27 mouse cellular contexts compared by ENCODE assay signal in genomic region chr17:70722146-70722545, GRCm38 (mm10).
"Had no signal": no experiment of that assay in that cellular context is flagged by ENCODE, and none has a peak within 500 bp of the region (broad histone marks: within the 10 kb centered on the region; RNA-seq: fewer than 3 reads in every experiment).

No protein-coding gene starts in this region.

- H3K36me3 ChIP-seq: heart, embryonic 10.5 days; heart, embryonic 12.5 days; hindbrain, embryonic 10.5 days; hindbrain, embryonic 12.5 days; intestine, embryonic 15.5 days; limb, embryonic 13.5 days; limb, embryonic 15.5 days; liver, embryonic 13.5 days; liver, embryonic 15.5 days had no signal

- H3K27me3 ChIP-seq: heart, embryonic 12.5 days; hindbrain, embryonic 12.5 days; intestine, embryonic 15.5 days; limb, embryonic 13.5 days; limb, embryonic 15.5 days; liver, embryonic 13.5 days; liver, embryonic 15.5 days had no signal

- H3K4me2 ChIP-seq: heart, embryonic 12.5 days; hindbrain, embryonic 12.5 days; hindbrain, embryonic 14.5 days; intestine, embryonic 15.5 days; limb, embryonic 13.5 days; limb, embryonic 15.5 days; liver, embryonic 13.5 days; liver, embryonic 15.5 days had no signal

- H3K9me3 ChIP-seq: heart, embryonic 10.5 days; heart, embryonic 12.5 days; hindbrain, embryonic 10.5 days; hindbrain, embryonic 12.5 days; intestine, embryonic 15.5 days; limb, embryonic 13.5 days; limb, embryonic 15.5 days; liver, embryonic 13.5 days; liver, embryonic 15.5 days had no signal

- ATAC-seq: hindbrain, embryonic 16.5 days; inflammation-experienced regulatory T-cells, adult 6 months; intestine, embryonic 15.5 days; intestine, postnatal 0 days had no signal

- H3K27ac ChIP-seq: gastrocnemius, adult 2 months; heart, embryonic 10.5 days; hindbrain, embryonic 10.5 days; hindbrain, embryonic 12.5 days; hindbrain, embryonic 14.5 days; intestine, embryonic 15.5 days; layer of hippocampus, adult 2 months; left cerebral cortex, adult 2 months; limb, embryonic 13.5 days; limb, embryonic 15.5 days; liver, embryonic 13.5 days; liver, embryonic 15.5 days had no signal

- H3K4me3 ChIP-seq: gastrocnemius, adult 2 months; heart, embryonic 10.5 days; heart, embryonic 12.5 days; hindbrain, embryonic 10.5 days; hindbrain, embryonic 12.5 days; intestine, embryonic 15.5 days; layer of hippocampus, adult 2 months; left cerebral cortex, adult 2 months; limb, embryonic 13.5 days; limb, embryonic 15.5 days; liver, embryonic 13.5 days; liver, embryonic 15.5 days had no signal

- H3K4me1 ChIP-seq: intestine, embryonic 15.5 days; liver, embryonic 13.5 days; liver, embryonic 15.5 days had no signal

- H3K9ac ChIP-seq: heart, embryonic 12.5 days; hindbrain, embryonic 12.5 days; hindbrain, embryonic 14.5 days; intestine, embryonic 15.5 days; limb, embryonic 13.5 days; limb, embryonic 15.5 days; liver, embryonic 13.5 days; liver, embryonic 15.5 days had no signal

- DNase-seq: gastrocnemius, adult 2 months; gastrocnemius, postnatal 10 days; gastrocnemius, postnatal 25 days; heart, adult 18-20 months; heart, postnatal 10 days; heart, postnatal 4 days; kidney, adult 18-20 months; kidney, adult 8-10 months; kidney, postnatal 10 days; kidney, postnatal 25 days; kidney, postnatal 4 days; left cerebral cortex, postnatal 4 days; liver, embryonic 13.5 days had no signal
